8 mouse cellular contexts compared by ENCODE assay signal in the genomic region with DNA sequence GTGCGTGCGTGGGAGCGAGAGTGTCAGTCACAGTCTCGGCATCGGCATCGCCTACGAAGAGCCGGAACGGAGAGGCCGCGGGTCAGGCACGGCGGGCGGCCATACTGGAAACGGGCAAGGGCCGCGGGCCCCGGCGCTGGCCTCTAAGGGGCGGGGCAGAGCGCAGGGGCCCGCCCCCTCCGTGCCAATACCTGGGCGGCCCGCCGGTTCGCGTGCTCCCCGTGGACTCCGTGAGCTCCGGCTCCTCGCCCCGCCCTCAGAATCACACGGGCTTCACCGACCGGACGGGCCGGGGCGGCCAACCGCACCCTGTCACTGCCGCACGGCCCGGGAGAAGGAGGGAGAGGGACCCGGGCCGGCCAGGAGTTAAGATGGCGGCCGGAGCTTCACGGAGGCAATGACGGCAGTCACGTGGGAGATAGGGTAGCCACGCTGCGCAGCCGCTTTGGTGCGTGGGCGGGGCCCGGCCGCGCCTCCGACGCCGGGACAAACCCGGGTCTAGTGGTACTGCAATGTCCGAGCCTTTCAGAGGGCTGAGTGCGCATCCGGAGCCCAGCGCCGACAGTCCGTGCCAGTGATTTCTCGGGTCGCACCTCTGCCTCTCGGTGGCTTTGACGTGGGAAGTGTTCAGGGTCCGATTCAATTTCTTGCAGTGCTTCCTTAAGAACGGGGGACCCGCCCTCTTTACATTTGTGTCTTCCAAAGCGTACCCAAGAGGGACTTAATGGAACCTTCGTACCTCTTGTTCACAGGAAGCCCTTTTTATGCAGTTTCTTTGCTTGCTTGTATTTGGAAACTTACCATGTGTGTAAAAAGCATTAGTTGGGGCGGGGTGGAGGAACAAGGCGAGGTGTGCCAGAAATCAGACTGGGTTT. TPM values are rescaled to one million over a fixed set of nuclear protein-coding genes. Genes with fewer than 3 reads are reported as not detected.
DNase-seq lines count a peak whose midpoint lies in the region; ATAC-seq and TF ChIP-seq lines count a peak whose summit lies in the region.

No protein-coding gene starts in this region.

- TF ChIP-seq CTCF in lung, adult 2 months (IDR thresholded peaks at IDR 0.05; ENCODE audit: insufficient read depth, low read length), result no peak

- no peaks in the 10 kb centered on the region for H3K9me3 ChIP-seq in forebrain, embryonic 15.5 days

- intact Hi-C loops in heart, postnatal 25 days (cut with DNase I), result loop anchor here (5.0 to 10.0 kb wide), 3 partner anchors 77 to 485 kb away; no protein-coding TSS in a partner anchor

- no peaks in the 10 kb centered on the region for H3K27me3 ChIP-seq in forebrain, embryonic 15.5 days

- WGBS in forebrain, embryonic 15.5 days, result under 1% methylated on average over 78 of the region's 79 CpGs
- WGBS in lung, adult 2 months, result 1% methylated on average over 78 of the region's 79 CpGs

- peak; percentile 95 for DNase-seq in ES-CJ7 (ENCODE audit: low read depth, low spot score)
- peak; percentile 92 for DNase-seq in cerebellum, adult 11 months
- DNase-seq in heart, postnatal 25 days (ENCODE audit: low spot score), result peak; percentile 87
- peak; percentile 85 to 95 for DNase-seq in layer of hippocampus, adult 18-20 months (ENCODE audit: low spot score in 2 of 2)
- DNase-seq in lung, adult 2 months, result peak; percentile 91
- peak; percentile 80 to 87 for DNase-seq in thymus, adult 18-20 months

- H3K4me3 ChIP-seq in forebrain, embryonic 15.5 days, result peak overlapping the region; percentile 95
- peak overlapping the region; percentile 96 for H3K4me3 ChIP-seq in lung, adult 2 months (replicated peaks; ENCODE audit: extremely low read depth, low read depth, low read length)

- peak; percentile 97 for ATAC-seq in forebrain, embryonic 15.5 days (replicated peaks)
- ATAC-seq in neutrophil, adult 5-6 weeks (ENCODE audit: extremely low read depth, insufficient number of reproducible peaks, low FRiP score, poor library complexity, severe bottlenecking), result peak; percentile 85

- peak; percentile 84; the same call in 1 of the 2 replicates for TF ChIP-seq POLR2A in lung, adult 2 months (IDR thresholded peaks at IDR 0.05; ENCODE audit: borderline replicate concordance, extremely low read depth, low read depth, low read length)

- H3K4me1 ChIP-seq in forebrain, embryonic 15.5 days, result peaks cover 36% of the 10 kb centered on the region
- H3K4me1 ChIP-seq in lung, adult 2 months (ENCODE audit: control insufficient read depth, insufficient read depth, low read length), result peaks cover 10% of the 10 kb centered on the region

- H3K4me2 ChIP-seq in forebrain, embryonic 15.5 days (replicated peaks), result peak overlapping the region; percentile 57

- H3K36me3 ChIP-seq in forebrain, embryonic 15.5 days, result no peaks in the 10 kb centered on the region

- peak overlapping the region; percentile 88 for H3K9ac ChIP-seq in forebrain, embryonic 15.5 days (replicated peaks)

- peak overlapping the region; percentile 95 for H3K27ac ChIP-seq in forebrain, embryonic 15.5 days (replicated peaks)

RNA-seq across cellular contexts. Expression of a gene that starts 3.7 kb away (rescaled TPM):
- 13.0 and 13.2 TPM in 2 replicates for polyA plus RNA-seq in forebrain, embryonic 15.5 days (2015; fragmentation: Nextera tagmentation; extraction: Ambion mirVana)
- total RNA-seq in heart, postnatal 25 days (2021), result 10 to 100 TPM; 30.7 to 33.5 TPM
- 10 to 100 TPM; 51.2 to 55.0 TPM for total RNA-seq in layer of hippocampus, adult 18-20 months (2021)
- 18.0 and 20.5 TPM in 2 replicates for polyA plus RNA-seq in lung, adult 2 months (2012; rRNA removed)
- total RNA-seq in neutrophil, adult 5-6 weeks (2017), result 36.6 and 43.4 TPM in 2 replicates

Comparison
In these comparisons a context has a peak if more than half of its experiments do, and no peak if none do; other contexts are left out.
1. Peak in every context shown above with its lines: DNase-seq, ATAC-seq, H3K4me3 ChIP-seq and H3K27ac ChIP-seq.